In the genomic region with DNA sequence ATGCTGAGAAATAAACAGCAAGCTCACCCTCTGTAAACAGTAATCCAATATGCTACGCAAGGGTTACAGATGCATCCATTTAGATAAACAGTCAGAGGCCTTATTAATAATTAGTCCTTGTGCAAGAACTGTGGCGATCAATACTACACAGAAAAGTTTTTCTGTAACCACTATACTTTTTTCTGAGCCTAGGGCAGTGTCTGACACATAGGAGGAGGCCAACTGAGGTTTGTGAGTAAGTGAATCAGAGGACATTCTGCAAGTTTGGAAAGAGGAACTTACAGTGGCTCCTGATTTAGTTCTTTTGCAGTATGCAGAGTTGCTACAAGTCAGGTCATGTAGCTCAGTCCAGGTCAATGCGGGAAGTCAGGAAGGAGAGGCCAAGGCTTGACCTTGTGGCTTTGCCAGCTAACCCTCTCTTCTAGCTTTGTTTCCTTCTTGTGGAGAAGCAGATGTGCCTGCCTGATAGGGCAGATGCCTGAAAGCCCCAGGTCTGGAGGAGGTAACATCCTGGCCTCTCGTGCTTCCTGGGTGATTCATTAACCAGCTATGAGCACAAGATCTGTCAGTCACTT, we compare ENCODE assay signal across 11 mouse cellular contexts.
DNase-seq lines count a peak whose midpoint lies in the region; ATAC-seq and TF ChIP-seq lines count a peak whose summit lies in the region.
"Had no signal": no experiment of that assay in that cellular context is flagged by ENCODE, and none has a peak within 500 bp of the region (broad histone marks: within the 10 kb centered on the region; RNA-seq: fewer than 3 reads in every experiment).

No protein-coding gene starts in this region.

- no peak for TF ChIP-seq RAD21 in CH12.LX (IDR thresholded peaks at IDR 0.05; ENCODE audit: low read depth, low read length)

- in situ Hi-C loops in CH12.LX (cut with MboI; ENCODE audit: low pct_ligation_motif_present, low pct_unique_long_range_greater_than_20kb, low sequenced_read_pairs), result no loop called here

- no peaks in the 10 kb centered on the region for H3K79me2 ChIP-seq in CH12.LX (replicated peaks; ENCODE audit: control insufficient read depth, extremely low read depth, insufficient read depth, poor library complexity, severe bottlenecking)

- TF ChIP-seq CTCF in CH12.LX (conservative IDR thresholded peaks at IDR 0.05 in 1 of 2, IDR thresholded peaks at IDR 0.05 in 1 of 2; ENCODE audit: low read depth in 2 of 2, low read length in 2 of 2), result no peak
- no peak for TF ChIP-seq CTCF in intestine, postnatal 0 days (IDR thresholded peaks at IDR 0.05; ENCODE audit: low read depth)
- no peak for TF ChIP-seq CTCF in left cerebral cortex, adult 2 months (IDR thresholded peaks at IDR 0.05)

- WGBS in intestine, postnatal 0 days, result 40% methylated on average over 4 of the region's 4 CpGs
- 18% methylated on average over 4 of the region's 4 CpGs for WGBS in liver, embryonic 16.5 days (ENCODE audit: insufficient replicate concordance)

- dilution Hi-C loops in CH12.LX (cut with MboI; ENCODE audit: extremely low pct_ligation_motif_present, extremely low pct_unique_long_range_greater_than_20kb, low sequenced_read_pairs), result no loop called here

- intact Hi-C loops in left cerebral cortex, adult 2 months (cut with DNase I), result no loop called here

- peak; percentile 1 to 17 for DNase-seq in adrenal gland, postnatal 36 days
- DNase-seq in adrenal gland, postnatal 4 days (ENCODE audit: low spot score in 2 of 2), result no peak
- DNase-seq in CH12.LX (ENCODE audit: extremely low read depth), result peak; percentile 48
- DNase-seq in cerebellum, postnatal 14 days, result no peak
- no peak for DNase-seq in left cerebral cortex, adult 2 months (ENCODE audit: extremely low spot score in 1 of 2, low spot score in 2 of 2)
- no peak for DNase-seq in retina, postnatal 1 day

- peak; percentile 95 for ATAC-seq in intestine, postnatal 0 days
- ATAC-seq in liver, embryonic 16.5 days (ENCODE audit: low read depth), result peak; percentile 87
- ATAC-seq: CD4-positive, CD25-positive, alpha-beta regulatory T cell, adult 4 months had no signal

- H3K36me3 ChIP-seq in CH12.LX (replicated peaks in 1 of 2; ENCODE audit: control insufficient read depth in 1 of 2, insufficient read depth in 1 of 2, low read length in 1 of 2), result no peaks in the 10 kb centered on the region
- H3K36me3 ChIP-seq in intestine, postnatal 0 days (ENCODE audit: control insufficient read depth, insufficient read depth), result no peaks in the 10 kb centered on the region
- no peaks in the 10 kb centered on the region for H3K36me3 ChIP-seq in liver, embryonic 16.5 days (ENCODE audit: control insufficient read depth, insufficient read depth)
- H3K36me3 ChIP-seq: midbrain, embryonic 10.5 days had no signal

- no peak for TF ChIP-seq POLR2A in CH12.LX (IDR thresholded peaks at IDR 0.05; ENCODE audit: low read depth, low read length)

- peaks cover 0 to 14% of the 10 kb centered on the region in 2 experiments; a peak in 1 of 4 replicates for H3K4me1 ChIP-seq in CH12.LX (ENCODE audit: control insufficient read depth in 1 of 2, insufficient read depth in 2 of 2)
- no peaks in the 10 kb centered on the region for H3K4me1 ChIP-seq in intestine, postnatal 0 days (replicated peaks; ENCODE audit: control insufficient read depth, insufficient read depth, low read length)
- H3K4me1 ChIP-seq in liver, embryonic 16.5 days (ENCODE audit: control insufficient read depth, low read depth, low read length), result peaks cover 9% of the 10 kb centered on the region
- H3K4me1 ChIP-seq: midbrain, embryonic 10.5 days had no signal

- peak; percentile 39; the same call in 1 of the 2 replicates for TF ChIP-seq EP300 in CH12.LX (IDR thresholded peaks at IDR 0.05; ENCODE audit: low read length)

- no peaks in the 10 kb centered on the region for H3K27me3 ChIP-seq in CH12.LX (replicated peaks)
- H3K27me3 ChIP-seq in intestine, postnatal 0 days (replicated peaks; ENCODE audit: control insufficient read depth, insufficient read depth, low read length), result no peaks in the 10 kb centered on the region
- H3K27me3 ChIP-seq in liver, embryonic 16.5 days (ENCODE audit: control insufficient read depth, insufficient read depth, low read depth, low read length), result no peaks in the 10 kb centered on the region

- no peak overlapping the region for H3K4me3 ChIP-seq in CH12.LX (replicated peaks in 1 of 3; ENCODE audit: low read depth in 2 of 3, low read length in 2 of 3, poor library complexity in 1 of 3)
- H3K4me3 ChIP-seq in intestine, postnatal 0 days (ENCODE audit: low read depth, low read length), result no peak overlapping the region
- H3K4me3 ChIP-seq in liver, embryonic 16.5 days (ENCODE audit: low read depth, low read length), result 0 out of 2 replicates have a peak overlapping the region, but pooled peaks have one; percentile 8
- H3K4me3 ChIP-seq in left cerebral cortex, adult 2 months, result no peak overlapping the region
- H3K4me3 ChIP-seq: heart, adult 2 months; midbrain, embryonic 10.5 days had no signal

- no peaks in the 10 kb centered on the region for H3K9me3 ChIP-seq in CH12.LX (replicated peaks; ENCODE audit: low read length)
- H3K9me3 ChIP-seq in intestine, postnatal 0 days (ENCODE audit: control insufficient read depth), result no peaks in the 10 kb centered on the region
- no peaks in the 10 kb centered on the region for H3K9me3 ChIP-seq in liver, embryonic 16.5 days (replicated peaks; ENCODE audit: control insufficient read depth, low read length)
- H3K9me3 ChIP-seq: midbrain, embryonic 10.5 days had no signal

- H3K9ac ChIP-seq in CH12.LX (ENCODE audit: insufficient read depth, low read depth), result no peak overlapping the region
- no peak overlapping the region for H3K9ac ChIP-seq in intestine, postnatal 0 days (ENCODE audit: low read depth, low read length)
- no peak overlapping the region for H3K9ac ChIP-seq in liver, embryonic 16.5 days (ENCODE audit: low read depth, low read length)

- H3K4me2 ChIP-seq in CH12.LX (ENCODE audit: insufficient read depth, low read depth, poor library complexity, severe bottlenecking), result 0 out of 2 replicates have a peak overlapping the region, but pooled peaks have one; percentile 2
- H3K4me2 ChIP-seq in intestine, postnatal 0 days (replicated peaks; ENCODE audit: low read depth), result no peak overlapping the region
- H3K4me2 ChIP-seq in liver, embryonic 16.5 days (ENCODE audit: low read depth, low read length), result peak overlapping the region; percentile 44; the same call in 1 of the 2 replicates

- peak overlapping the region; percentile 42 for H3K27ac ChIP-seq in CH12.LX (ENCODE audit: insufficient read depth, low read depth)
- H3K27ac ChIP-seq in intestine, postnatal 0 days (ENCODE audit: low read depth, low read length), result no peak overlapping the region
- H3K27ac ChIP-seq in liver, embryonic 16.5 days (ENCODE audit: low read length), result peak overlapping the region; percentile 83
- H3K27ac ChIP-seq in left cerebral cortex, adult 2 months, result no peak overlapping the region
- H3K27ac ChIP-seq: heart, adult 2 months; midbrain, embryonic 10.5 days had no signal

TF ChIP-seq in CH12.LX, 34 proteins besides CTCF, POLR2A, EP300 and RAD21:
- TF ChIP-seq ZMIZ1 (IDR thresholded peaks at IDR 0.05; ENCODE audit: low read depth, low read length) (no peak), CHD1 (IDR thresholded peaks at IDR 0.05; ENCODE audit: low read depth, low read length) (peak; percentile 74), BHLHE40 (IDR thresholded peaks at IDR 0.05; ENCODE audit: low read depth, low read length) (peak; percentile 33; the same call in 1 of the 2 replicates), MEF2A (IDR thresholded peaks at IDR 0.05; ENCODE audit: borderline replicate concordance, low read depth, low read length) (peak; percentile 46; the same call in 1 of the 2 replicates), ELF1 (IDR thresholded peaks at IDR 0.05; ENCODE audit: low read depth, low read length) (peak; percentile 27; the same call in 1 of the 2 replicates), ETS1 (conservative IDR thresholded peaks at IDR 0.05; ENCODE audit: low read depth, low read length) (no peak; the same call in 1 of the 2 replicates), MAZ (IDR thresholded peaks at IDR 0.05; ENCODE audit: low read depth, low read length) (no peak)

Comparison
In these comparisons a context has a peak if more than half of its experiments do, and no peak if none do; other contexts are left out.
1. DNase-seq: peak in adrenal gland, postnatal 36 days (2 of 2) and CH12.LX (single experiment); none in adrenal gland, postnatal 4 days (0 of 2), cerebellum, postnatal 14 days (0 of 2), left cerebral cortex, adult 2 months (0 of 2) and retina, postnatal 1 day (single experiment).
2. H3K27ac ChIP-seq: peak in CH12.LX (single experiment) and liver, embryonic 16.5 days (single experiment); none in intestine, postnatal 0 days (single experiment) and left cerebral cortex, adult 2 months (single experiment).